Mouse (Mus musculus) brain, embryonic 14.5 days (tissue): ENCODE results near the gene Plcl2.

Experiments used
- CTCF ChIP-seq: fragments of 200-500 bp; IDR thresholded peaks from 2 replicates; pipeline ENCODE4 v1.5.1; 2012; ENCODE audit warnings: inconsistent platforms, mild to moderate bottlenecking, moderate library complexity, borderline replicate concordance; ENCODE audit not compliant: insufficient read depth, insufficient read length; ENCODE audit errors: extremely low read depth
- POLR2A ChIP-seq: fragments of 200-500 bp; IDR thresholded peaks from 2 replicates; pipeline ENCODE4 v1.6.1; 2012; ENCODE audit warnings: mild to moderate bottlenecking, inconsistent platforms, borderline replicate concordance; ENCODE audit not compliant: poor library complexity, insufficient read depth, insufficient read length, severe bottlenecking; ENCODE audit errors: extremely low read depth

- TF ChIP-seq CTCF, result no peak
- no peak for TF ChIP-seq POLR2A
Measured at GRCm38 (mm10) chr17:50487670-50488069, 21.5 kb upstream of the Plcl2 start.
